Mouse (Mus musculus) cerebellum, postnatal 10 days (tissue): ENCODE results near the gene Ablim1.

Experiments used
- DNase-seq, 2 experiments: peaks; one replicate each; pipeline ENCODE4 v3.0.0; 2021; ENCODE audit warnings: mixed read lengths in 2 of 2

The Ablim1 gene

DNA sequence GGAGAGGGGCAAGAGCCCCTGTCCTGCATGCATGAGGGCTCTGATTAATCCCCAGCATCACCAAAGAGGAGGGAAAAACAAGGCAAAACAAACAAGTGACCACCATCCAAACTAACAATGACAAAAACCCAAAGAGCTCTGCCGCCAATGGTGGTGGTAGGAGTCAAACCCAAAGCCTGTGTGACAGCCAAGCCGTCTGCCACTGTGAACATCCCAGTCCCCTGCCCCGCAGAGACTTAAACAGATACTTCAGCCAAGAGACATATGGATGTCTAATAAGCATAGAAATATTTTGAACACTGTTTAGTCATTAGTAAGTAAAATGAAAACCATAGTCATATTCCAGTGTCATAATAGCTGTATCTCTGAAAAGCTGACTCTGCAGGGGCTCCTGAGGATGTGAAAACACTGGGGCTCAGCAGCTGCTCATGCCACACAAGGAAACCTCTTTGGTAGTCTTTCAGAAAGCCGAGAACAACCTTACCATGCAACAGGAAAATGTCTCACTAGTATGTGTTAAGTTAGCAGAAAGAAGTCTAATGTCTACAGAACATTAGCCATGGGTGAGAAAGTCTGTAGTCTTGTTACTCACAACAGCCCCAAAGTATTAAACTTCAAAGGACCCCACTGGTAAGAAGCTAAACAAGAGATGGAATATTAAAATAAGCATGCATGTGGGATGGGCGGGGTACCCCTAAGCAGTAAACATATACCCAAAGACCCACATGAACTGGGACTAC lies 221.6 kb downstream of the Ablim1 start:
- DNase-seq: peak in 1 of 2 experiments; percentile 52

DNA sequence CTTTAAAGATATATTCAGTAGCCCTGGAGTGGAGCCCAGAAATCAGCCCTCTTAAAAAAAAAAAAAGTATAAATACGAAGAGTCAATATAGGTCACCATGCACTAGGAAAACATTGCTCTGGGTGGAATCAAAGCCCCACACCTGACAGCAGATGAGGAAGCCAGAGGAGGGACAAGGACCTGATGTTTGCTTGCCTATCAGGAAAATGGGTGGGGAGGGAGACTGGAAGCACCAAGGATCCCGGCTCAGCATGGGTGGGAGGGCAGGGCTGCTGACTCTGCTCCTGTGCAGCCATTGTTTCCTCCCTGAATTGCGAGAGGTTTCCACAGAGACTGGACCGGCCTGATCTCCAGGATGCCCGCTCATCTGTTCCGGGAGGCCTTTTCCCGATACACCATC lies 223.4 kb downstream of the Ablim1 start:
- no peak for DNase-seq

DNA sequence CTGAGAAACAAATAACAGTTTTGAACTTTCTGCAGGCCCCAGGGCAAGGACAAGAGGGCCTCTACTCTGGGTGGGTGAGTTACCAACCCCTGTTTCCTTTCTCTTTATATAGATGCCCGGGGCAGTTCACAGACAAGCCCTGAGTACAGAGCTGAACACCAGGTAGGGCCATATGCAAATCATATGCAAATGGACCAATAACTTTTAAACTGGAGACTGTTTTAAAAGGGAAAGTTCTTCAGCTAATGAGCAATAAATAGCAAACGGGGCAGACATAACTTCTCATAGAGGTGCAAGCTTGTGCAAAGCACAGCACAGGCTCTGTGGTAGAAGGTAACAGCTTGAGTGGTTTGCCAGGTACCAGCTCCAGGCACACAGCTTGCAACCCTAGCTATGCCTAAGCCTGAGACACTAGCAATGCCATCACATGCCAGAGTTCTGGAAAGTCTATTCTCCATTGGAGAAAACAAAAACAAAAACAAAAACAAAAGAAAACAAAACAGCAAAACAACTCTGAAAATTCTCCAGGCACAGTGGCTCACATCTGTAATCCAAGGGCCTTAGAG lies 225.8 kb downstream of the Ablim1 start:
- no peak for DNase-seq

DNA sequence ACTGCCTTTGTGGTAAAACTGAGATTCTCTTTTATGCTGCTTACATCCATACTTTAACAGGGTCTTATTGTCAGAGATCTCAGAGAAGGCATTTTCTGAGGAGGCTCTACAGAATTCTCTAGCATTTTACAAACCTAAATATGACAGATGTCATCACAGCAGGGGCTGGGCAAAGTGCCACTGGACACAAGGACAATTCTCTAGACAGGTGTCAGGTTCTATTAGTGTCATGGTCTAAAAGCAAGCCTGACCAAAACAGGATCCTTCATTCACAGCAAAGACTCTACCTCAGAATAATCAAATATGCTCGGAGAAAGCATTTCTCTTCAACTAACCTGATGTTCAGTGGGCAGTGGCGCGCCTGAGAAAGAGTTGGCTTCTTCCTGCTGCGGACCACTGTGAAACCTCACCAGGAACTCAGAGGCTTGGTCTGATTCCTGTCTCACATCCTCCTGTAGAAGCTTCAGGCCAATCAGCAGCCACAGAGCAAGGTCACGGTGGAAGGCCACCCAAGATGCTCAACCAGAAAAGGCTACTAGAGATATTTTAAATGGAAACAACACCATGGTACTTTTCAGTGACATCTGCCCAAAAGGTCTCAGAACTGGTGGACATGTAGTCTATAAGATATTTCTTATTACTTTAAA lies 230.1 kb downstream of the Ablim1 start:
- DNase-seq: peak; percentile 98 to 99

DNA sequence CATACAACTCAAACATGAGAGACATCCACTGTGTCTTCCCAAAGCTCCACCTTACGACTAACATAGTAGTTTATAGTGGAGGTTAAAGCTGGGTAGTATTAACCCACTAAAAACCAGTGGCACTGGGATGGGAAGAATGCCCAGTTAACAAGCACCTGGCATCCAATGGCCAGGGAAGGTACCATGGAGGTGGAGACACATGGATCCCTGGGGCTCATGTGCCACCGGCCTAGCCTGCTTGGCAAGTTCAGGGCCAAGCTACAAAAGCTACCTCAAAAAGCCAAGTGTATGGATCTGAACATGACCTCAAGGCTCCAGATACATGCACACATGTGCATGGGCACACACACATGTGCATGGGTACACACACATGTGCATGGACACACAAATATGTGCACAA lies 230.8 kb downstream of the Ablim1 start:
- DNase-seq: no peak

DNA sequence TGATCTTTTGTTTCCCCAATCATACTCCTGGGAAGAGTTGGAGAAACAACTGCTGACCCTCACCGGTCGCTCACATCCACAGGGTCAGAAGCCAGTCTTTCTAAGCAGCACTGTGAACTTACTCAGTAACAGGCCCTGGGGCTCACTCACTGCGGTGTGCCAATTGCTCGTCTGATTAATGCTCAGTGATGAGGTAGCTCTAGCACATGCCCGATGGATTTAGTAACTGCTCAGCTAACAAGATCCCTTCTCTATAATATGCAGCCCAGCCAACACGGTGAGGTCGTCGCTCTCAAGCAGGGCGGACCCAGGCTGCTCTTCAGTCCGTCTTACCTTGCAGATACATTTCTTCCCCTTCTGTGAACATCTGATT lies 231.6 kb downstream of the Ablim1 start:
- DNase-seq: no peak

DNA sequence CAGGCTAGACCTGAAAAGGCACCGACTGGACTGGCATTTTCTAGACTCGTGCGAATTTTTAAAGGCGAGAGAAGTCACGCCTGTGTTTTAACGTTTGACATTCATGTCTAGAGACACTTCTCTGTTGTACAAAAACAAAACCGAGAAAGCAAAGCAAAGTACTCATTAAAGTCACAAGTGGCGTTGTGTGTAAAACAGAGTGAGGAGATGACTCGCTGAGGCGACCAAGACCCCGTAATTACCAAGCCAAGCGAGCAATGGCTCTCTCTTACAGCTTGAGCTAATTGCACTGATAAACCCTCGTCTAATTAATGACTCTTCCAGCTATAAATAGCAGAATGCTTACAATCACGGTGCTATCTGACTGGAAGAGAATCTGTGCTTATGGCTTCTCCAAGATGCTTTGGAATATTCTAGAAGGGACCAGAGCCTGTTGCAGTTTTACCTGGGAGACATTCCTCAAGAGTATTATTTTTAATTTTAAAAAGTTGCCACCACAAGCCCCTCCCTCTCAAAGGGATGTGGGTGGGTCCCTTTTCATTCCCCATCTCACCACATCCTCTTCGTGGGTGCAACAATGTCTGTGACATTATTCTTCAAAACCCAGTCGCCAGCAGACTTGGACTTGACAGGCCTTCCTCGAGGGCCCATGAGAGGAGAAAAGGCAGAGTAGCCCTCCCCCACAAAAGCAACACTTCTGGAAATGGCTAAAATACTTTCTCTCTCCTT lies 232.1 kb downstream of the Ablim1 start:
- no peak for DNase-seq

DNA sequence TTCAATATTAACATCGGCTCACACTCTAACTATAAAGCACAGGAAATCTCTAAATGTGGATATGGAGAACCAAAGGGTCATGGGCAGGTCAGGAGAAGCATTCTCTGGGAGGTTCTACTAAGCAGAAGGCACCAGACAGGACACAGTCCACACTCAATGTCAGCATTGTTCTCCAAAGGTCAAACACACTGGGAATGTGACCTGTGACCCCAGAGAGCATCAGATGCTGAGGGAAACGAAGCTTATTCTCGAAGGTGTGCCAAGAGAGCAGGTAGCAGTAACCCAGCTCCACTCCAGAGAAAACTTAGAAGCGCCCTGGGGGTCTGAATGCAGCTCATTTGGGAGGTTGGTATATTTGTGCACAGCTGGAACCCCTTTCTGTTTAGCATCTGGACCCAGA lies 233.2 kb downstream of the Ablim1 start:
- DNase-seq: no peak

DNA sequence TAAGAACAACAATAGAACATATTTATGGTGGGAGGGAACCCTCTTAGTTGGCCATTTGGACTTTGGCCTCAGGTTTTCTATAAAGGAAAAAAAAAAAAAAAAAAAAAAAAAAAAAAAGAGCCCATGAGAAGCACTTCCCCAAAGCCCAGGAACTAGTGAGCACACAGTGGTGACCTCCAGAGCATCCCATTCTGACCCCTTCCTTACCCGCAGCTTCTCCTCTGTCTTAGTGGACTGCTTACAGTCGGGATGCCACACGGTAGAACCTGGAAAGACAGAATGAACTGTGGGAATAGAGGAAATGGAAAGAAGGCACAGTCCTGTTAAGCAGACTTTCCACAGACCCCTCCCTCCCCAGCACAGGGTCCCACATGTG lies 235.1 kb downstream of the Ablim1 start:
- no peak for DNase-seq

DNA sequence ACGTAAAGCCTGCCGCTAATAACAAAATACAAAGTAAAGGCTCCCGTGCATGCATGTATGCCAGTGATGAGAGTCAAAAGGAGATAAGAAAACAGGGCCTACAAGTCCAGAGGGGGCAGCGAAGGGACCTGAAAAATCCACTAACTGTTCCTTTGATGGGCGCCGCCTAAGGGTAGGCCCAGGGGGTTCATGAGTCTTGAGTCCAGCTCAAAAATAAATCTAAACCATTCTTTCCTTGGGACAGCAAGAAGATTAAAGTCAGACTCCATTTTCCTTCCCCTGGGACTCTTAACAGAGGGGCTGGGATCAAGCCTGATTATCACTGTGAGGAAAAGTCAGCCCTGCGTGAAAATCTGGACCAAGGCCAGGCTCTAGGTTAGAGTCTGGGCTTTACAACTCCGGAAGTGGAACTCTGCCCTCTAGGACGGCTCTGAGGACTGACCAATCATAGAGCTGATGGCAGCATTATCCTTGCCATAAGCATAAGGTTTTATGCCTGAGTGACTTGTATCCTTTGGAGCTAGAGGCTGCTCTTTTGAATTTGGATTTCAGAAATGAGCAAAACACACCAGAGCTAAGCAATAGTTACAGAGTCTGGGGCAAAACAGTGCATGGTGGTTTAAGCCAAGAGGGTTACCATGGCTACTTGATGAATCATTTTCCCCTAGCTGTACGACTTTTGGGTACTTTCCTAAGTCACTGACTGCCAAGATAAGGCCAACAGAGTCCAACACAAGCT lies 235.7 kb downstream of the Ablim1 start:
- DNase-seq: peak; percentile 73 to 78

DNA sequence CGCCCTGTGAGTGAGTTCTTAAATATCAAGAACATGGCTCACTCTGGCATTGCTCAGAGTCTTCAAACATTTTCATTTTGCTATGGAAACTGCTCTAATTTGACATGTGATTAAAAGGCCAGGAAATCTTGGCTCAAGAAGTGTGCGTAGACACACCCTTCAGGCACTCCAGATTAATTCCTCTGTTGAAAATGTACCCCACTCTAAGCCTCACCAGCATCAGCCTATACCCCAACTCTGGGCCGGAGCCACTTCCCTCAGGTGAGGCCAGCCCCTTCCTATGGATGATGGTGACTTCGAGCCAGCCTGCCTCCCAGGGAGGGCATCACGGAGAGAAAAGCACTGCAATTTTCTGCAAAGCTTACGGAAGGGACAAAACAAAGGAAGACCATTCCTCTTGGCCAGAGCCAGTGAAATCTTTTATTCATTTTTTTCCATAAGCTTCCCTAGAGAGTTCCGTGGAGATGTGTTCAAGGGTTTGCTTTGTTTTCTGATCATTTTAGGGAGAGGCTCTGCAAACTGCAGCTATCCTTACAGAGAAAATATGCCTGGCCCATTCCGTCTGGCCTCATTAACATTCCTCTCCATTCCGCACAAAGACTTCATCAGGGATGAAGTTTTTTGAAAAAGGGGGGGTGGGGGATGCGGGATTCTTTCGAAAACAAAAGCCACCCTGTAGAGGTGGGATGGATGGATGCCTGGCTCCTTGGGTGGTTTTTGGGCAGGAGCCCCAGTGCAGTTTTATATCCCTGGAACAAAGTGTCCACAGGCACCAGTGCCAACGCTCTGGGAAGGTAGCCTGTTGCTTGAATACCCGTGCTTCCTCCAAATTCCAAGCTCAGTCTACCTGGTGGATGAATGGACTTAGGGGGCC lies 236.7 kb downstream of the Ablim1 start:
- DNase-seq: peak in 1 of 2 experiments; percentile 62

DNA sequence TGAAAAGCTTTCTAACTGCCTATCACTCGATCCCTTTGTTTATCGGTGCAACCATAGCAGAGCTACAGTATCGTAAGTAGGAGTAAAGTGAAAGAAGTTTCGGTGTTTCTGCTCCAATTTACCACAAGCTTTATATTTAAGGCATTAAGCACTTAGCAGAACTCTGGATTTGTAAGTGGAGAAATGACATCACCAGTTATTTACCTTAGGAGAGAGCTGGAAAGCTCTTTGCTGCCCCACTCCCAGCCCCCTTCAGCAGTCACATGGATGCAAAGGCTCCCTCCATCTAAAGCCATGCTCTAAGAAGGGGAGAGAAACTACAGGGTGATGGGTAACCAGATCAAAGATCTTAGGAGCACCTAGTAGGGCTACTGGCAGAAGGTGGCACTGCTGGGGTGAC lies 241.3 kb downstream of the Ablim1 start:
- DNase-seq: no peak

DNA sequence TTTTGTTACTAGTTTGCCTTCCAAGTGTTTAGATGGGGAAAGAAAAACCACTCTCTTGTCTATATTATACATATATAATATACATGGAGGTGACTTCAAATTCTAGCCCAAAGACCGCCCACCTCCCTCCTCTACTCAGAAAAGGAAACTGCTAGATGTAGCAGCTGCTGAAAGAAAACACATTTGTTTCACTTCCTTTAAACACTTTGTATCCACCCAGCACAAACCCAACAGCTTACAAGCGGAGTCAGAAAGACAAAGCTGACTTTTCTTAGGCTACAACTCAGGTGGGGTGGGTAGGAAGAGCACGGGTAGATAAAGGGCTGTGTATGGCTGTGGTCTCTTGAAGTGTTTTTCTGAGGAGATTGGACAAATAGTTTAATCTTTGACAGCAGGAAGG lies 242.0 kb downstream of the Ablim1 start:
- DNase-seq: no peak

DNA sequence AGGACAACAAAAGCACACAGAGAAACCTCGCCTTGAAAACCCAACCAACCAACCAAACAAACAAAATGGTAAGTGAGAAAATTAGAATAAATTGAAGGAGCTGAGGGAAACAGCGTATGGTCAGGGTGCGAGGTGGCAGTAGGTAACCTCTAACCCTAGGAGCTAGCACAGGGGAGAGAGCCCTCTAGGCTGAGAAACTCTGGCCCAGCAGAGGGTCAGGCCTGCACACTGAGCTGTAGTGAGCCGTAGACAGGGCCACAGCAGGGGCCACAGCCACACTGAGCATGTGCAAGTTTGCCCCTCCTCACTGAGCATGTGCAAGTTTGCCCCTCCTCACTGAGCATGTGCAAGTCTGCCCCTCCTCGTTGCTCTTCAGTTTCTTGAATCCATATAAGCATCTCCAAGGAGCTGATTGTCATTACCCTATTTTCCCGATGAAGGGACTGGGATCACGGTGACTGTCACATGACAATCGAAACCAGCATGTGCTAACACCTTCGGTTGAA lies 247.6 kb downstream of the Ablim1 start:
- DNase-seq: no peak

DNA sequence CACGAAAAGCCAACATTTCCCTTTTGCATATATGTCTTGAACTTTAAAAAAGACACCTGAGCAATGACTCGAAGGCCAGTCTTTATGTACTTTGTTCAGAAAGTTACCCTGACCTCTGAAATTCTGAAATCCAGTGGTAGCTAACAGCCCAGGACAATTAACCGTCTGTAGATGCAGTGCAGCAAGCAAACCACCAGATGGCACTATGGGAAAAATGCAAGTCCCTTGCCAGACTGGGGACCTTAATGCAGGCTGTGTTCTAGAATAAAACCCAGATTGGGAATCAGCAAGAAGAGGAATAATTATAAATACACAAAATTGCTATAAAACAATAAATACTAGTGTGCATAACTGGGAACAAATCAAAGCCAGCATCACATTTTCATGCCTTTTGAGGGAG lies 248.4 kb downstream of the Ablim1 start:
- peak; percentile 83 to 88 for DNase-seq

DNA sequence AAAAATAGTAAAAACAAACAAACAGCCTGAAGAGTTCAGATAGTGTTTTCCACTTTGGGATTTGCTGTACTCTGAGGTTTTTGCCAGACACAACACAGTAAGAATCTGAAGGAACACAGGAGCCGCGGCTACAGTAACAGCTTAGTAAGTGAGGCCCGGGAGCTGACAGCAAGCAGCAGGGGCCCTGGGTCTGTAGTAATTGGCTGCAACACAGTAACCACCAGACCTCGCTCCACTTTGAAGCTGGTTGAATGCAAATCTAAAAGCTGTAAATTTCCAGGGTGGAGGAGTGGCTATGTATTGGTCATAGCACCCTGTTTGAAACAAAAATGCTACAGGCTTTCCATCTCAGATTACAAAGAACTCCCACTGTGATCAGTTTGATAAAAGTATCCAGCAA lies 252.0 kb downstream of the Ablim1 start:
- no peak for DNase-seq

DNA sequence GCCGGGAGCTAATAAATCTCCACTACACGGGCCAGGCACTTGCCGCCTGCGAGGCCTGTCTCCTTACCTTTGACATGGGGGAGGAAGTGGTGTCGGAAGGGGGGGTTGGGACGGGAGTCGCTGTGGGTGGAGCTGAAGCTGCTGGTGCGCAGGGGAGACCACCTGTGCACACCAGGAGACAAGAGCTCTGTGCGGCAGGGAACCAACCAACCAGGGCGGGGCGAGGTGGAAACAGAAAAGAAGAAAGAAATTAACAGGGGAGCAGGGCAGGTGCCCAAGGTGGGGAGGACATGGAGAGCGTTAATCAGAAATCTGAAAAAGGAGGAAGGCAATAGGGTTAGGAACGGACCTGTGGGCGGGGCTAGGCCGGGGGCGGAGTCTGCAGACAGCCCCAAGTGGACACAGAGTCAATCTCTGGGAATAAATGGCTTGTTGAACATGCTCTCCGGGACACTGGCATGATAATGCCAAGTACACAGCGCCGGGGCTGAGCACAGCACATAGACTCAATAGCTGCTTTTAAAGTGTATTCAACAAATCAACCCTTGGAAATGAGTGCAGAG lies 255.6 kb downstream of the Ablim1 start:
- DNase-seq: no peak

DNA sequence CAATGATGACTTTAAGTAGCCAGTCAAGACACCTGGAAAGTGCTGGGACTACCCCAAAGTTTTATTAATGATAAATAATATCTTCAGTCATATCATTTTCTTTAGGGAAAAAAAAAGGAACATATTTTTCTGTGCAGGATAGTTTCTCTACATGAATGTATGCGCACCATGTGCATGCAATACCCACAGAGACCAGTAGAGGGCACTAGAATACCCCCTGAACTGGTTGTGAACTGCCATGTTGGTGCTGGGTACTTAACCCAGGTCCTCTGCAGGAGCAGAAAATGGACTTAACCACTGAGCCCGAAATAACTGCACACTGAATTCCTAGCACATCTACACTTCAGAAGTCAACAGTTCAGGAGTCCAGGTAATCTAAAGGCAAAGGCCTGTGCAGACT lies 257.2 kb downstream of the Ablim1 start:
- DNase-seq: peak in 1 of 2 experiments; percentile 28

DNA sequence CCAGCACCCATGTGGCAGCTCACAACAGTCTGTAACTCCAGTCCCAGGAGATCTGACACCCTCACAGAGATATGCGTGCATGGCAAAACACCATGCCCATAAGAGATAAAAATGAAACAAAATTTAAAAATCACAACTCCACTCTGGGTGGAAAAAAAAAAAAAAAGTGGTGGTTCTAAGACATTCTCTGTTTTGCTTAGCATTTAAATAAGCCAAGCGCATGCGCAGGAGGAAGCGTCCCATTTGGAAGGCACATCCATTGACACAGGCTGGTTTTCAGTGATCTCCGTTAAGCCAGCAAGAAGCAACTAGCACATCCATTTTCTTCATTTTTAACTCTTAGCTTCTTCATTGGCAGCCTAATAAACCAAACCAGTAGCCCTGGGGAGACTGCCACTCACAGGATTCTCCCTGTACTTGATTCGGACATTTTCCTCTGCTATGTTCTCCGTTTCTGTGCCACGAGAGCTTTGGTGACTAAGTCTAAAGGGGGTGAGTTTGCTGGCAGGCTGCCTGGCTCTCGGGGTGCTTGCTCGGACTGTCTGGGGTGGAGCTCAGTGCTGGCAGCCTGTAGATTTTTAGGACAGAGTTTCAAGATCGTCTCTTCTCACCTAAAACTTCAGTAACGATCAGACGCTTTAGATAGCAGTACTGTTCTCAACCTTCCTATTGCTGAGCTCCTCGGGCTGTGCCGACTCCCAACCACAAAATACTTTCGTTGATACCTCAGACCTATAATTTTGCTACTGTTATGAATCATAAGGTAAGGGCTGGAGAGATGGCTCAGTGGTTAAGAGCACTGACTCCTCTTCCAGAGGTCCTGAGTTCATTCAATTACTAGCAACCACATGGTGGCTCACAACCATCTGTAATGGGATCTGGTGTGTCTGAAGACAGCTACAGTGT lies 259.3 kb downstream of the Ablim1 start:
- DNase-seq: peak in 1 of 2 experiments; percentile 40

DNA sequence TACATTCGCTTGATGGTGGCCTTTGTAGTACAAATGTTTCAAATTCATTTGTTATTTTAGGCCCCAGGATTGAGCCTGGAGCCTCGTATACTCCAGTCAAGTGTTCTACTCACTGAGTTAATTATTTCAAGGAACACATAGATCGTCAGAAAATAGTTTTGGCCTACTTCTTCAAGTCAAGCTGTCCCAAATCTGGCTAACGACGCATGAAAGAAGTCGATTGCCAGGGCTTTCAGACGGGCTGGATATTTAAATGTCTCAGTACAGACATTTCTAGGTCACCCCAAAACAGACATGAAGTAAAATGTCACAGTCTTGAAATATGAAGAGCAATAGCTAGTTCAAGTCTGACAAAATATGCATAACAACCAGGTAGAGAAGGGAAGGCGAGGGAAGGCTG lies 261.8 kb downstream of the Ablim1 start:
- DNase-seq: no peak
